Mouse (Mus musculus): Measurements from ENCODE around the gene Odf3l1. TPM values are rescaled to one million over a fixed set of nuclear protein-coding genes. Genes with fewer than 3 reads are reported as not detected.

Gene Odf3l1
- total RNA-seq, 2 experiments from 2014 or later = not detected

- DNase-seq = peak; percentile 84 to 87
Measured at GRCm38 (mm10) chr9:56843679-56844188, 20.7 kb downstream of the Odf3l1 start.

GRCm38 (mm10) chr9:56842303-56842719 is 22.2 kb downstream of the Odf3l1 start:
- DNase-seq = no peak

DNA sequence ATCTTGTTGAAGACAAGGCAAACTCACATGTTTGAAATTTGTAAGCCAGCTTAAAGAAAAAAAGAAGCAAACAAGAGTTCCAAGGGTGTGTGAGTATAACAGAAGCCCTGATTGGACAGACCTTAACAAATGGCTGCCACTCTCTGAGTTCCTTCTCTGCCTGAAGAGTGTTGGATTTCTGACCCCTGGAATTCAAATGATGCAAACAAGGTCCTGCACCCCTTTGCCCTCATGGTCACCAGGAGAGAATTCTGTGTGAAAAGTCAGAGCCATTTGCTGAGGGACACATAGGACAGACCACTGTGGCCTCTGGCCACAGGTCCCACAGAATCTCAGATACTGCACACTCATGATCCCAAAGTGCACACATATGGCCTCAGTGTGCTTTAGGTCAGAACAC is 22.6 kb downstream of the Odf3l1 start:
- DNase-seq = no peak

- DNase-seq = no peak
Measured at GRCm38 (mm10) chr9:56840721-56841120, 23.8 kb downstream of the Odf3l1 start.

GRCm38 (mm10) chr9:56835152-56835551 is 29.3 kb downstream of the Odf3l1 start:
- no peak for DNase-seq

- peak in 1 of 2 experiments; percentile 44 for DNase-seq
Measured at GRCm38 (mm10) chr9:56832900-56833299, 31.6 kb downstream of the Odf3l1 start.

DNA sequence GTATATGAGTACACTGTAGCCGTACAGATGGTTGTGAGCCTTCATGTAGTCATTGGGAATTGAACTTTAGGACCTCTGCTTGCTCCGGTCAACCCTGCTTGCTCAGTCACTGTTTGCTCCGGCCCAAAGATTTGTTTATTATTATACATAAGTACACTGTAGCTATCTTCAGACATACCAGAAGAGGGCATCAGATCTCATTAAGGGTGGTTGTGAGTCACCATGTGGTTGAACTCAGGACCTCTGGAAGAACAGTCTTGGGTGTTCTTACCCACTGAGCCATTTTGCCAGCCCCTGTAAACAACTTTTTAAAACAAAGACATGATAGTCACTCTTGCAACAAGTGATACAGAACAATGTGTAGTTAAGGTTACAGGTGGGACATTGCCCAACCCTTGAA is 32.6 kb downstream of the Odf3l1 start:
- DNase-seq = no peak

GRCm38 (mm10) chr9:56830162-56830561 is 34.3 kb downstream of the Odf3l1 start:
- DNase-seq = no peak

DNA sequence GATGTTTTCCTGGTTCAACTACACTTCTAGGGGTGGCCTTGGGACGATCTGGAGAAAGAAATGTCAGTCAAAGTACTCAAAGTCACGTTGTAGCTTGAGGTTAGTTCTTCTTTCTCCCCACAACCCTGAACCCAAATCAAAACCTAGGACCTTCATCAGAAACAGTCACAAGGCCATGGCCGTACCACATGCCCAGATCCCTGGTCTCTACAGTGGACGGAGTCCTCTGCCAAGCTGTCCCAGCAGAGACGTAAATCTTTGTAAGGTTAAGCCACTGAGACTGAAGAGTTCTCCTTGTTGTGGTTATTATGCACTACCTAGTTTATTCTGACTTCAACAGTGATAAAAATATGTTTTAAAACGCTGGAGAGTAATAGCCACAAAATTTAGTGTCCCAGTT is 35.6 kb downstream of the Odf3l1 start:
- no peak for DNase-seq

DNA sequence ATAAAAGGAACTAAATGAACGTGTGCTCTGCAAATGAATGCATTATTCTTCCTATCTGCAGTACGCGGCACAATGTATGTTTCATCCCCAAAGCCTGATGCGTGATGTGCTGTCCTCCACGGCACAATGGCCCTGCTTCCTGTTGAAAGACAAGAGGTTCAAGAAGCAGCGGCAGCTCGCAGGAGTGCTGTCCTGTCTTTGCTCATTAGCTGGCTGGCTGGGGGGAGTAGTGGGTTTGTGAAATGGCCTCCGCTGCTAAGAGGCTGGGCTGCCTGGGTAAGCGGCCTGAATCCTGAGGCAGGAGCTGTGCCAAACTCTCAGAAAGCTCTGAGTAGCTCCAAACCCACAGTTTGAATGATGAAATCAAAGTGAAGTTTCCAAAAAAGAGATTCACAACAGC is 36.3 kb downstream of the Odf3l1 start:
- DNase-seq = no peak

GRCm38 (mm10) chr9:56825476-56826213 is 38.8 kb downstream of the Odf3l1 start:
- no peak for DNase-seq

DNA sequence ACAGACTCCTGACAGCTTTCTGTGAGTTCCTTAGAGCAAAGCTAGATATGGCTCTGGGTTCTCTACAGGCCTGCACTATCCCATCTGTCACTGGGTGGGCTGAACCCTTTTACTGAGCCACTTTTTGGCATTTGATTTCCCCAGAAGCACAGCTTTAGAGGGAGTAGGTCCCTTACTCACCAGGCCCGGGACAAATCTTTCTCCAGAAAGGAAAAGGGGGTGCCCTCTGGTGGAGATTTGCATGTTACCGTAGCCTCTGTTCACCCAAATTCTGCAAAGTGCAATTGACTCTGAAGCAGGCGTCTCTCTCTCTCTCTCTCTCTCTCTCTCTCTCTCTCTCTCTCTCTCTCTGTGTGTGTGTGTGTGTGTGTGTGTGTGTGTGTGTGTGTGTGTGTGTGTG is 39.6 kb downstream of the Odf3l1 start:
- DNase-seq = peak in 1 of 2 experiments; percentile 48

- DNase-seq = no peak
Measured at GRCm38 (mm10) chr9:56810916-56811315, 53.6 kb downstream of the Odf3l1 start.

DNA sequence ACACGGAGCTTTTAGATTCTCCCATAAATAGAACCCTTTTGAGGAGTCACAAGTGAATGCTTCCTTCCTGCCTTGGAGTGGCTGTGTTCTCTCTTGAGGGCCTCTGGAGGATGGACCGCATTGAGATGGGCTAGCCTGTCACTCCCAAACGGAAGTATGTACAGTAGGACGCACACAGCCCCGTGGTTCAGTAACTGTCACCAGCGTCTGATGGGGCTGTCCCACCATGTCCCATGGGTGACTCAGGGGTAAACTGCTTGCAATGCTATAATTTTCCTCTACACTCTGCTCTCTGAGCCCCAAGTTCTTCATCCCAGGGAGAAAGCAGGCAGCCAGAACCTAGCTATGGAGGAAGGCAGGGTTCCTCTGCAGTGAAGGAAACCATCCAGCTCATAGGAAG is 56.5 kb downstream of the Odf3l1 start:
- DNase-seq = no peak

DNA sequence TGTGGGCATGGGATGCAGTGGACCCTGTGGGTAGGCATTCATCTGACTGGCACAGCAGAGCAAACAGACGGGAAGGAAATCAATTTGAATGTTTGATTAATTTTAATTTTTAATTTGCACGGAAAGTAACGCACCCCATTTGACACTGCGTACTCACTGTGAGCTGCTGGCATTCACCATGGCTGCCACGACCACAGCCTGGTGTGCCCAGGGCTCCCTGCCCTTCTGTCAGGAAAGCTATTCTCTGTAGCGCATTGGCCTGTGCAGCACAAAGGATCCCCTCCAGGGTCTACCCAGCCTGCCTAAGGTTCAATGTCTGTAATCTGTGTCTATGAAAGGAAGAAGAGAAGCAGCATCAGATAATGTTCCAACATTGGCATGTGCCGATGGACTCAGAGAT is 61.3 kb downstream of the Odf3l1 start:
- no peak for DNase-seq

Other genes with a start within 250 kb of the Odf3l1 start
- 1 to 10 TPM; 1.0 to 1.1 TPM for gene Lingo1, start 68.2 kb downstream of the Odf3l1 start, total RNA-seq (2021)
- 10 to 100 TPM in 1 of 2 experiments, 1 to 10 TPM in 1; 9.9 to 11.5 TPM for gene Cspg4, start 354 bp upstream of the Odf3l1 start, total RNA-seq (2021)
- 1 to 10 TPM; 7.0 to 8.2 TPM for gene Snx33, start 63.7 kb upstream of the Odf3l1 start, total RNA-seq (2021)
- 10 to 100 TPM; 55.8 to 58.3 TPM for gene Imp3, start 72.8 kb upstream of the Odf3l1 start, total RNA-seq (2021)
- 10 to 100 TPM; 10.6 to 11.2 TPM for gene Snupn, start 86.2 kb upstream of the Odf3l1 start, total RNA-seq (2021)
- gene Ptpn9, start 130.2 kb upstream of the Odf3l1 start, total RNA-seq (2021) = 10 to 100 TPM in 1 of 2 experiments, 1 to 10 TPM in 1; 9.3 to 10.1 TPM
- 10 to 100 TPM; 23.0 to 23.6 TPM for gene Sin3a, start 207.4 kb upstream of the Odf3l1 start, total RNA-seq (2021)

Measured in heart, adult 18-20 months (tissue).